Mouse (Mus musculus) erythroblast, adult 5-6 weeks (primary cell): ENCODE measurements around the gene Farp2. TPM values are rescaled to one million over a fixed set of nuclear protein-coding genes. Genes with fewer than 3 reads are reported as not detected.

Experiments
- ATAC-seq: replicated peaks from 2 replicates; pipeline ENCODE4 v1.8.0; 2016; ENCODE audit warnings: moderate number of reproducible peaks, mild to moderate bottlenecking, moderate TSS enrichment, inconsistent platforms; ENCODE audit not compliant: poor library complexity, low FRiP score, severe bottlenecking
- total RNA-seq, 2 experiments: library from RNA; stranded (forward) in 1 of 2; stranded (reverse) in 1 of 2; fragments of 150-400 nt in 1 of 2; fragments of 200-764, 138-1000 nt in 1 of 2; gene quantifications; 2 replicates each; pipeline versions ENCODE4 v1.2.3 to v1.2.4; 2015 to 2017; ENCODE audit warnings: low replicate concordance in 2 of 2

Gene Farp2
- total RNA-seq, 2 experiments from 2014 or later: 0.09 TPM; not detected in 1

GRCm38 (mm10) chr1:93547286-93547685 lies 35.4 kb downstream of the Farp2 start:
- ATAC-seq: no peak

GRCm38 (mm10) chr1:93551427-93551826 lies 39.5 kb downstream of the Farp2 start:
- no peak for ATAC-seq

GRCm38 (mm10) chr1:93563224-93563623 lies 51.3 kb downstream of the Farp2 start:
- no peak for ATAC-seq

- no peak for ATAC-seq
Observed at GRCm38 (mm10) chr1:93563649-93564048, 51.8 kb downstream of the Farp2 start.

GRCm38 (mm10) chr1:93564781-93565180 lies 52.9 kb downstream of the Farp2 start:
- ATAC-seq: no peak

- ATAC-seq: no peak
Observed at GRCm38 (mm10) chr1:93567013-93567412, 55.1 kb downstream of the Farp2 start.

- ATAC-seq: no peak
Observed at GRCm38 (mm10) chr1:93567717-93568497, 56.0 kb downstream of the Farp2 start.

GRCm38 (mm10) chr1:93577066-93577465 lies 65.2 kb downstream of the Farp2 start:
- no peak for ATAC-seq

- ATAC-seq: no peak
Observed at GRCm38 (mm10) chr1:93577861-93578260, 66.0 kb downstream of the Farp2 start.

GRCm38 (mm10) chr1:93581545-93581944 lies 69.7 kb downstream of the Farp2 start:
- ATAC-seq: no peak

- no peak for ATAC-seq
Observed at GRCm38 (mm10) chr1:93588346-93588745, 76.5 kb downstream of the Farp2 start.

- ATAC-seq: no peak
Observed at GRCm38 (mm10) chr1:93593960-93594359, 82.1 kb downstream of the Farp2 start.

GRCm38 (mm10) chr1:93595916-93596315 lies 84.0 kb downstream of the Farp2 start:
- no peak for ATAC-seq

- ATAC-seq: no peak
Observed at GRCm38 (mm10) chr1:93602911-93603310, 91.0 kb downstream of the Farp2 start.

GRCm38 (mm10) chr1:93603921-93604320 lies 92.0 kb downstream of the Farp2 start:
- no peak for ATAC-seq

GRCm38 (mm10) chr1:93607090-93608083 lies 95.5 kb downstream of the Farp2 start:
- ATAC-seq: no peak

- no peak for ATAC-seq
Observed at GRCm38 (mm10) chr1:93608696-93609245, 96.9 kb downstream of the Farp2 start.

GRCm38 (mm10) chr1:93609762-93610161 lies 97.9 kb downstream of the Farp2 start:
- ATAC-seq: no peak

GRCm38 (mm10) chr1:93618059-93618748 lies 106.3 kb downstream of the Farp2 start:
- ATAC-seq: no peak

- ATAC-seq: peak; percentile 52; the same call in 1 of the 2 replicates
Observed at GRCm38 (mm10) chr1:93618948-93619347, 107.1 kb downstream of the Farp2 start.
